Mouse (Mus musculus) kidney, embryonic 16.5 days (tissue): ENCODE data around the gene Zmynd10. TPM values are rescaled to one million over a fixed set of nuclear protein-coding genes. Genes with fewer than 3 reads are reported as not detected.

Source experiments
- ATAC-seq: fragments of 200-750 bp; cut with Nextera tagmentation; 2 replicates; pipeline ENCODE4 v1.8.0; 2017; ENCODE audit warnings: moderate TSS enrichment; ENCODE audit not compliant: low FRiP score, low TSS enrichment
- H3K27ac ChIP-seq: fragments of 300-500 bp; sonication (generic); 2 replicates; pipeline ENCODE4 v1.5.1; 2014; ENCODE audit warnings: low read length
- H3K27me3 ChIP-seq: fragments of 300-500 bp; sonication (generic); 2 replicates; pipeline ENCODE4 v1.6.1; 2014; ENCODE audit warnings: low read length, control low read depth, mixed read lengths; ENCODE audit not compliant: insufficient read depth
- H3K36me3 ChIP-seq: fragments of 300-500 bp; sonication (generic); 2 replicates; pipeline ENCODE4 v1.6.1; 2014; ENCODE audit warnings: low read length, control low read depth, mixed read lengths; ENCODE audit not compliant: insufficient read depth
- H3K4me1 ChIP-seq: fragments of 300-500 bp; sonication (generic); 2 replicates; pipeline ENCODE4 v1.6.1; 2014; ENCODE audit warnings: low read length, control low read depth, mixed read lengths; ENCODE audit not compliant: insufficient read depth
- H3K4me2 ChIP-seq: fragments of 300-500 bp; sonication (generic); replicated peaks from 2 replicates; pipeline ENCODE4 v1.6.1; 2014; ENCODE audit warnings: low read depth, low read length
- H3K4me3 ChIP-seq: fragments of 300-500 bp; sonication (generic); 2 replicates; pipeline ENCODE4 v1.5.1; 2014; ENCODE audit warnings: mild to moderate bottlenecking, low read length
- H3K9ac ChIP-seq: fragments of 300-500 bp; sonication (generic); replicated peaks from 2 replicates; pipeline ENCODE4 v1.6.1; 2014; ENCODE audit warnings: low read length
- H3K9me3 ChIP-seq: fragments of 300-500 bp; sonication (generic); 2 replicates; pipeline ENCODE4 v1.6.1; 2016; ENCODE audit warnings: low read length, control low read depth
- WGBS: fragments of 180-500 bp; shearing (Covaris S2); extraction: QIAGEN DNeasy Blood & Tissue Kit; methylation state at CpG from one replicate; pipeline ENCODE4 v1.1.7; 2014; 5-methylcytosine and 5-hydroxymethylcytosine counted together
- polyA plus RNA-seq: library from polyadenylated mRNA; unstranded; fragments of >200 nt; fragmentation: Nextera tagmentation; extraction: Ambion mirVana; gene quantifications from 2 replicates; pipeline ENCODE4 v1.2.1, GENCODE M21; 2015

The Zmynd10 gene
- polyA plus RNA-seq, 1 experiment from 2014 or later, result 3.3 TPM

DNA sequence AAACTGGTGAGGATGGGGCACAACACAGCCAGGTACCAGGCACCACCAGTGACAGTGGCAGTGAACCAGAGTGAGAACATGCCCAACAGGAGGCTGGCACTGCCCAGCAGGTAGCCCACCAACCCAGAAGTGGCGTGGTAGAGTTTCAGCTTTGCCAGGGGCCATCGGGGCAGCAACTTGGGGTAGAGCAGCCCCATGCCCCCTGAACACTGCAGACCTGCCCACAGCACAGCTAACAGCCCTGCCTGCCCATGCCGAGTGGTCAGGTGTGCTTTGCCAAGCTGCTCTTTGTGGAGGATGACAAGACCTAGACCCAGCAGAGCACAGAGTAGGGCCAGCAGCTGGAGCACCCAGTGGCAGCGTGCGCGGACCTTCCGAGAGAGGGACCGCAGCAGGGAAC, 7.2 kb upstream of the Zmynd10 start:
- no peak overlapping the region for H3K27ac ChIP-seq

GRCm38 (mm10) chr9:107540420-107540819, 6.7 kb upstream of the Zmynd10 start:
- Histone ChIP-seq H3K4me3 (no peak overlapping the region), H3K27me3 (no peaks in the 10 kb centered on the region), H3K9me3 (no peaks in the 10 kb centered on the region), H3K9ac (peak overlapping the region; percentile 75; the same call in 1 of the 2 replicates), H3K4me1 (peaks cover 35% of the 10 kb centered on the region), H3K4me2 (peak overlapping the region; percentile 89; the same call in 1 of the 2 replicates), H3K36me3 (peaks cover 43% of the 10 kb centered on the region), H3K27ac (no peak overlapping the region)
- WGBS, result 52% methylated on average over 4 of the region's 4 CpGs
- ATAC-seq, result no peak

More for the DNA sequence above, 7.2 kb upstream of the Zmynd10 start:
- Histone ChIP-seq H3K4me2 (no peak overlapping the region), H3K36me3 (peaks cover 40% of the 10 kb centered on the region), H3K4me1 (peaks cover 38% of the 10 kb centered on the region), H3K9ac (no peak overlapping the region; the same call in 1 of the 2 replicates), H3K4me3 (no peak overlapping the region), H3K27me3 (no peaks in the 10 kb centered on the region), H3K9me3 (no peaks in the 10 kb centered on the region)
- ATAC-seq, result no peak
- WGBS, result 93% methylated on average over 8 of the region's 8 CpGs

DNA sequence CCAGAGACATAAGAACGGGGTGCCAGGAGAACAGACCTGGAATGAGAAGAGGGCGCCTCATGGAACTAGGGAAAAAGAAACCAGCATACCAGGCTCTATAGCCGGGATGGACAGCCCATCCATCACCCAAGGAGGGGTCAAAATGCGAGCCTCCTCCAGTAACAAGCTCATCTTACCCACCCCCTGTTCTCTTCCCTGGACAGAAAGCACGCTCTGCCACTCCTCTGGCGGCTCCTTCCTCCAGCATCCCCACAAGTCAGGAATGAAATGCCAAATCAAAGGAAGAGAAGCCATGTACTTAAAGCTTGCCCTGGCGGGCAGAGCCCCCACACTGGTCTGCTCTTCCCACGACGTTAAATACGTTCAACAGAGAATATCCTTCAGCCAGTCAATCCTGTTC, 6.1 kb upstream of the Zmynd10 start:
- peak overlapping the region; percentile 73 for H3K4me3 ChIP-seq
- peak overlapping the region; percentile 75 for H3K9ac ChIP-seq
- whole genome bisulfite sequencing, result 20% methylated on average over 10 of the region's 10 CpGs
- peak overlapping the region; percentile 89 for H3K4me2 ChIP-seq
- H3K27ac ChIP-seq, result 0 out of 2 replicates have a peak overlapping the region, but pooled peaks have one; percentile 22
- peaks cover 29% of the 10 kb centered on the region for H3K4me1 ChIP-seq
- no peak for ATAC-seq
- H3K9me3 ChIP-seq, result no peaks in the 10 kb centered on the region
- H3K36me3 ChIP-seq, result peaks cover 43% of the 10 kb centered on the region
- no peaks in the 10 kb centered on the region for H3K27me3 ChIP-seq

DNA sequence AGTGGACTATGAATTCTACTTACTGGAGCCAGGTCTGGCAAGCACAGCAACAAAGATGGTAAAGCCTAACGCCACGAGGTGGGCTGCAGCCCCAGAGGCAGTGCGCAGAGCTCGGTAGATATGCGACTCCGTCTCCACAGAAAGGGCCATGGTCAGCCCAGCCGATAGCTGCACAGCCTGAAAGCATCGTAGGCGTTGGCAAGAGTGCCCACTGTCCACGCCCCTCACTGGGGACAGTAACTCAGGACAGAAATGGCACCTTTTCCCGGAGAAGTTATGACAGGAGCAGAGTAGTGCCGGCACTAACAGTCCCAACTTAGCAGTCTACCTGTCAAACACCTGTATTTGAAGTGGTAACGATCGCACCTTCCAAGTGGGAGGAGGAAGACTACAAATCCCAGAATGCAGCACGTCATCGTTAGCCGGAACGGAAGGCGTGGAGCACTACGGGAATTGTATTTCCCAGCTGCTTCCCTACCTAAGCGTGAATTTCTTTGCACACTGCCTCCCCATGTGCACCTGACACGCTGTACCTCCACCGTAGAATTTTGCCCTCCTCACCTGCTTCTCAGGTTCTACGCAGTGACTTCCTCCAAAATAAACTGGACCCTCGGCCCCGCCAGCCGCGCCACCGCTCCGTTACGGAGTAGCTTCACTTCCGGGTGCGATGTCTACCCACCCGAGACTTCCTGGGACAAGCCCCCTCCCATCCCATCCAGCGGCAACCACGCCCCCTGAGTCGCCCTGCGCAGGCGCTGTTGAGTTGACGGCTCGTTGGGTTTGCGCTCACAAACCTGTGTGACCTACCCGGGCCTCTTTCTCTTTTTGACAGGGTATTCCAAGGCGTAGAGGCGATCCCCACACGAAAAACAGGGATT, 5.4 kb upstream of the Zmynd10 start, which contains the start of the genes Cyb561d2 and Nprl2:
Cyb561d2 (minus strand) TSS at position 720 of the 878 bp plus-strand sequence.
Nprl2 (plus strand) TSS at position 753 of the 878 bp plus-strand sequence.
- WGBS, result under 1% methylated on average over 46 of the region's 46 CpGs
- H3K36me3 ChIP-seq, result peaks cover 43% of the 10 kb centered on the region
- ATAC-seq, result peak; percentile 86

GRCm38 (mm10) chr9:107542352-107542686, 4.8 kb upstream of the Zmynd10 start:
- peaks cover 43% of the 10 kb centered on the region for H3K36me3 ChIP-seq
- peak; percentile 6 for ATAC-seq
- H3K4me1 ChIP-seq, result peaks cover 26% of the 10 kb centered on the region
- peak overlapping the region; percentile 78 for H3K27ac ChIP-seq
- no peaks in the 10 kb centered on the region for H3K27me3 ChIP-seq
- H3K4me3 ChIP-seq, result peak overlapping the region; percentile 73
- WGBS, result under 1% methylated on average over 11 of the region's 11 CpGs
- H3K9me3 ChIP-seq, result no peaks in the 10 kb centered on the region
- peak overlapping the region; percentile 75 for H3K9ac ChIP-seq
- peak overlapping the region; percentile 89 for H3K4me2 ChIP-seq

More for the DNA sequence above, 5.4 kb upstream of the Zmynd10 start, which contains the start of the genes Cyb561d2 and Nprl2:
- Histone ChIP-seq H3K27ac (peak within 1 kb of the TSS; percentile 78), H3K9ac (peak within 1 kb of the TSS; percentile 75), H3K4me2 (peak within 1 kb of the TSS; percentile 89), H3K4me3 (peak within 1 kb of the TSS; percentile 73), H3K9me3 (no peaks in the 10 kb centered on the region), H3K4me1 (peaks cover 25% of the 10 kb centered on the region), H3K27me3 (no peaks in the 10 kb centered on the region)

- Histone ChIP-seq H3K36me3 (peaks cover 42% of the 10 kb centered on the region), H3K4me1 (peaks cover 30% of the 10 kb centered on the region), H3K27me3 (no peaks in the 10 kb centered on the region), H3K4me2 (peak overlapping the region; percentile 89), H3K9me3 (no peaks in the 10 kb centered on the region), H3K27ac (peak overlapping the region; percentile 78; the same call in 1 of the 2 replicates), H3K9ac (peak overlapping the region; percentile 75), H3K4me3 (peak overlapping the region; percentile 73)
- no peak for ATAC-seq
- WGBS, result 33% methylated on average over 8 of the region's 8 CpGs
These were observed 4.4 kb upstream of the Zmynd10 start for GRCm38 (mm10) chr9:107542721-107543120.

- Histone ChIP-seq H3K9me3 (no peaks in the 10 kb centered on the region), H3K9ac (no peak overlapping the region), H3K4me1 (peaks cover 30% of the 10 kb centered on the region), H3K27ac (no peak overlapping the region), H3K36me3 (peaks cover 36% of the 10 kb centered on the region), H3K4me3 (no peak overlapping the region), H3K27me3 (no peaks in the 10 kb centered on the region), H3K4me2 (peak overlapping the region; percentile 89)
- WGBS, result 83% methylated on average over 11 of the region's 11 CpGs
- no peak for ATAC-seq
These were observed 3.8 kb upstream of the Zmynd10 start for GRCm38 (mm10) chr9:107543299-107543698.

DNA sequence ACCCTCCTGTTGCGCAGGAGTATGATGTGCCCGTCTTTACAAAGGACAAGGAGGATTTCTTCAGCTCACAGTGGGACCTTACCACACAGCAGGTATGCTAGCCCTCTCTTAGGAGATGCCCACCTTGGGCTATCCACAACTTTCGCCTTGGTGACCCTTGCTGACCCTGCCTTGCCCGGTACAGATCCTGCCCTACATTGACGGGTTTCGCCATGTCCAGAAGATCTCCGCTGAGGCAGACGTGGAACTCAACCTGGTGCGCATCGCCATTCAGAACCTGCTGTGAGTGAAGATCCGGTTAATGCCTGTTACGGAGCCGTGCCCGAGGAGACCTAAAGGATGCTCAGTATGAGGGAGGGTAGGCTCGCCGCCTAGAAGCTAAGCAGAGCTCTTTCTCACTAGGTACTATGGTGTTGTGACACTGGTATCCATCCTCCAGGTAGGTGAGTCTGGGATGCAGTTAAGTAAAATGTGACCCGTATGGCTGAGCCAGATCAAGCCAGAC, 2.9 kb upstream of the Zmynd10 start:
- no peak for ATAC-seq
- Histone ChIP-seq H3K36me3 (peaks cover 26% of the 10 kb centered on the region), H3K9me3 (no peaks in the 10 kb centered on the region), H3K4me1 (peaks cover 32% of the 10 kb centered on the region), H3K4me2 (no peak overlapping the region), H3K4me3 (no peak overlapping the region), H3K27ac (no peak overlapping the region), H3K9ac (no peak overlapping the region), H3K27me3 (no peaks in the 10 kb centered on the region)
- 94% methylated on average over 17 of the region's 17 CpGs for WGBS

DNA sequence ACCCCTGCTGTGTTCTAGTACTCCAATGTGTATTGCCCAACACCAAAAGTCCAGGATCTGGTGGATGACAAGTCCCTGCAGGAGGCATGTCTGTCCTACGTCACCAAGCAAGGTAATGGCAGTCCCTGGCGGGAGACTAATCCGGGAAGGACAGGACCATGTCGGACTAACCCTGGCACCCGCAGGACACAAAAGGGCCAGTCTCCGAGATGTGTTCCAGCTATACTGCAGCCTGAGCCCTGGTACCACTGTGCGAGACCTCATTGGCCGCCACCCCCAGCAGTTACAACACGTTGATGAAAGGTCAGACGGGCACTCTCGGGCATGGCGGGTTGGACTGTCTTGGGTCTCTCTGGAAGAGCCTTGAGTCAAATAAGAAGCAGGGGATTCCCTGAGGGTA, 2.4 kb upstream of the Zmynd10 start:
- ATAC-seq, result no peak
- WGBS, result 93% methylated on average over 12 of the region's 12 CpGs
- no peak overlapping the region for H3K27ac ChIP-seq
- peaks cover 32% of the 10 kb centered on the region for H3K4me1 ChIP-seq
- H3K4me3 ChIP-seq, result no peak overlapping the region
- H3K27me3 ChIP-seq, result no peaks in the 10 kb centered on the region
- H3K9ac ChIP-seq, result no peak overlapping the region
- no peaks in the 10 kb centered on the region for H3K9me3 ChIP-seq
- H3K4me2 ChIP-seq, result no peak overlapping the region
- H3K36me3 ChIP-seq, result peaks cover 22% of the 10 kb centered on the region; the same call in 1 of the 2 replicates
